Mouse (Mus musculus) v-Abl transformed pro-B cells (cell line): Measurements from ENCODE around the gene Atad3a.

Source experiments
- in situ Hi-C, 2 experiments: fragments of 400-800 bp; cut with MboI; formaldehyde crosslinking; loops; one replicate each; pipeline ENCODE4 v1.15.1; 2025; ENCODE audit not compliant: unreplicated experiment in 2 of 2

Gene Atad3a

DNA sequence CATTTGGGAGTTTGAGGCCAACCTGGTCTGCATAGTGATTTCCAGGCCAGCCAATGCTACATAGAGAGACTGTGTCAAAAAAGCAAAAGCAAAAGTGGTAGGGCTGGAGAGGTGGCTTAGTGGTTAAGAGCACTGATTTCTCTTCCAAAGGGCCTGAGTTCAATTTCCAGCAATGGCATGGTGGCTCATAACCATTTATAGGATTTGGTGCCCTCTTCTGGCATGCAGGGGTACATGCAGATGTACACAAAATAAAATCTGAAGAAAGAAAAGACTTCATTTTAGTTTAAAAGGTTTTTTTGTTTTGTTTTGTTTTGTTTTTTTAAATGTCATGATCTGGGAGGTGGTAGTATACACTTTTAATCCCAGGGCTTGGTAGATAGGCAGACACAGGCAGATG is 60.5 kb downstream of the Atad3a start:
- in situ Hi-C loops = no loop called here

- in situ Hi-C loops = loop anchor here (5.0 to 25.0 kb wide), 6 partner anchors 39 to 609 kb away; partner anchors contain the start of genes Morn1 (in 1 of the 2) and Rer1 (in 1 of the 2)
Observed at GRCm38 (mm10) chr4:155696261-155697255, 64.3 kb downstream of the Atad3a start.

GRCm38 (mm10) chr4:155695531-155696062 is 65.3 kb downstream of the Atad3a start:
- in situ Hi-C loops = loop anchor here (5.0 to 25.0 kb wide), 6 partner anchors 38 to 608 kb away; partner anchors contain the start of genes Morn1 (in 1 of the 2) and Rer1 (in 1 of the 2)

DNA sequence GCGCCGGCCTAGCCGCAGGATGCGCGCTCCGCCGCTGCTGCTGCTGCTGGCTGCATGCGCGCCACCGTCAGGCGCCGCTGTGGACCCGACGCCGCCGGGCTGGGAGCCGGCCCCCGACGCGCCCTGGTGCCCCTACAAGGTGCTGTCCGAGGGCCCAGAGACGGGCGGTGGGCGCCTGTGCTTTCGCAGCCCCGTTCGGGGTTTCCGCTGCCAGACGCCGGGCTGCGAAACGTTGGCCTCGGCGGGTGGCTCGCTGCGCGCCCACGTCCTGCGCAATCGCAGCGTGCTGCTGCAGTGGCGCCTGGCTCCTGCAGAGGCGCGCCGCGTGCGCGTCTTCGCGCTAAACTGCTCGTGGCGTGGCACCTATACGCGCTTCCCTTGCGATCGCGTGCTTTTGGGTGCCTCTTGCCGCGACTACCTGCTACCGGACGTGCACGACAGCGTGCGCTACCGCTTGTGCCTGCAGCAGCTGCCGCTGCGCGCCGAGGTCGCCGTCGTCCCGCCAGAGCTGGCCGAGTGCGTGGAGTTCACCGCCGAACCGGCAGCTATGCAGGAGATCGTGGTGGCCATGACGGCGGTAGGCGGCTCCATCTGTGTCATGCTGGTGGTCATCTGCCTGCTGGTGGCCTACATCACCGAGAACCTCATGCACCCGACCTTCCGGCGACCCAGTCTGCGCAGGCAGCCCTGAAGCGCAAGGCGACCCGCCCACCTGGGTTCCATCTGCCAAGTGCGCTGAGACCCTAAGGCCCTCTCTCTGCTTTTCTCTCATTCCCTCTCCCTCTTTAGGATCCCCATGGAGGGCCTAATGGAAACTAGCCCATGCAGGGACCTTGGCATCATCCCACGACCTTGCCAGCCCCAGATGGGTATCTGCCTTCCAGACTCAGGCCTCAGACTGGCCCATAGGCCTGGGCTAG is 66.2 kb downstream of the Atad3a start:
- in situ Hi-C loops = loop anchor here (5.0 to 25.0 kb wide), 6 partner anchors 37 to 607 kb away; partner anchors contain the start of genes Morn1 (in 1 of the 2) and Rer1 (in 1 of the 2)

DNA sequence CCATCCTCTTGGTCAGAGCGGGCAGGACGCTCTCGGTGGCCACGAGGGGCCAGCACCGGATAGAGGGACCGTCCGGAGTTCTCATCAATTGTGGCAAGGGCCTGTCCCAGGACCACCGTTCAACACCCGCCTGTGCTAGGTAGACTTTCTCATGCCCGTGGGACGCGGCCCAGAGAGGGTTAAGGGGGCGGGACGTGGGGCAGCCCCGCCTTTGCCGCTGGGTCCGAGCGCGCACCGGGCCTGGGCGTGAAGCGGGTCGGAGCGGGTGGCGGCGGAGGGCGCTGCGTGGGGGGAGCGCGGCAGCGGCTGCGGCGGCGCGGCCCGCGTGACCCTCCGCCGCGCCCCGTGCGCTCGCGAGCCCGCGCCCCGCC is 66.8 kb downstream of the Atad3a start, which contains the start of gene Fndc10:
Gene Fndc10, plus strand, starts transcription at position 232 of the 371 bp plus-strand sequence.
- in situ Hi-C loops = loop anchor here (10.0 to 25.0 kb wide), 4 partner anchors 61 to 607 kb away; partner anchors contain the start of genes Morn1 (in 1 of the 2) and Rer1 (in 1 of the 2)

- in situ Hi-C loops = loop anchor here (10.0 to 25.0 kb wide), 4 partner anchors 62 to 605 kb away; partner anchors contain the start of genes Morn1 (in 1 of the 2) and Rer1 (in 1 of the 2)
Observed at GRCm38 (mm10) chr4:155692421-155692820, 68.5 kb downstream of the Atad3a start.
